Mouse (Mus musculus): ENCODE measurements around the gene Skiv2l. TPM values are rescaled to one million over a fixed set of nuclear protein-coding genes. Genes with fewer than 3 reads are reported as not detected.

Skiv2l gene
- total and polyA plus RNA-seq, 3 experiments, result 22.0 to 50.5 (median 35.2) TPM

- Histone ChIP-seq H3K9ac (ENCODE audit: insufficient read depth, low read depth) (peak within 1 kb of the TSS; percentile 60), H3K4me3 (replicated peaks in 1 of 3; ENCODE audit: low read depth in 2 of 3, low read length in 2 of 3, poor library complexity in 1 of 3) (peak within 1 kb of the TSS; percentile 77 to 91 (median 87)), H3K36me3 (replicated peaks in 1 of 2; ENCODE audit: control insufficient read depth in 1 of 2, insufficient read depth in 1 of 2, low read length in 1 of 2) (peaks cover 43 to 72% of the 10 kb centered on the region in 2 experiments), H3K4me1 (ENCODE audit: control insufficient read depth in 1 of 2, insufficient read depth in 2 of 2) (peaks cover 7 to 28% of the 10 kb centered on the region in 2 experiments; a peak in 3 of 4 replicates), H3K27me3 (replicated peaks) (no peaks in the 10 kb centered on the region), H3K79me2 (replicated peaks; ENCODE audit: control insufficient read depth, extremely low read depth, insufficient read depth, poor library complexity, severe bottlenecking) (peaks cover 3% of the 10 kb centered on the region; the same call in 1 of the 2 replicates), H3K4me2 (ENCODE audit: insufficient read depth, low read depth, poor library complexity, severe bottlenecking) (peak within 1 kb of the TSS; percentile 84), H3K9me3 (replicated peaks; ENCODE audit: low read length) (peaks cover 3% of the 10 kb centered on the region), H3K27ac (ENCODE audit: insufficient read depth, low read depth) (no peak within 1 kb of the TSS)
- in situ Hi-C loops (cut with MboI; ENCODE audit: low pct_ligation_motif_present, low pct_unique_long_range_greater_than_20kb, low sequenced_read_pairs), result no loop called here
- dilution Hi-C loops (cut with MboI; ENCODE audit: extremely low pct_ligation_motif_present, extremely low pct_unique_long_range_greater_than_20kb, low sequenced_read_pairs), result no loop called here
- peak; percentile 96 for DNase-seq (ENCODE audit: extremely low read depth)
- TF ChIP-seq JUN (IDR thresholded peaks at IDR 0.05; ENCODE audit: insufficient read depth, low read depth, low read length) (no peak), ETS1 (conservative IDR thresholded peaks at IDR 0.05; ENCODE audit: low read depth, low read length) (peak; percentile 20; the same call in 1 of the 2 replicates), USF2 (conservative IDR thresholded peaks at IDR 0.05; ENCODE audit: low read depth, low read length) (no peak), HCFC1 (IDR thresholded peaks at IDR 0.05; ENCODE audit: low read depth, low read length) (peak; percentile 95), UBTF (IDR thresholded peaks at IDR 0.05; ENCODE audit: low read depth, low read length) (no peak), JUND (conservative IDR thresholded peaks at IDR 0.05; ENCODE audit: low read depth, low read length) (no peak), CHD2 (IDR thresholded peaks at IDR 0.05; ENCODE audit: low read length) (0 out of 2 replicates have a peak, but pooled peaks have one; percentile 51), POLR2AphosphoS2 (IDR thresholded peaks at IDR 0.05; ENCODE audit: low read depth, low read length) (no peak; the same call in 1 of the 2 replicates), ZKSCAN1 (IDR thresholded peaks at IDR 0.05; ENCODE audit: borderline replicate concordance, low read depth, low read length) (no peak), MYC (IDR thresholded peaks at IDR 0.05; ENCODE audit: low read depth, low read length) (no peak), NRF1 (IDR thresholded peaks at IDR 0.05; ENCODE audit: low read depth, low read length) (peak; percentile 26), SMC3 (IDR thresholded peaks at IDR 0.05; ENCODE audit: low read depth, low read length) (no peak), POLR2A (IDR thresholded peaks at IDR 0.05; ENCODE audit: low read depth, low read length) (peak; percentile 84), CHD1 (IDR thresholded peaks at IDR 0.05; ENCODE audit: low read depth, low read length) (no peak), TCF12 (IDR thresholded peaks at IDR 0.05; ENCODE audit: low read depth, low read length) (no peak), E2F4 (IDR thresholded peaks at IDR 0.05; ENCODE audit: insufficient replicate concordance, low read depth, low read length) (0 out of 2 replicates have a peak, but pooled peaks have one; percentile 64), IRF4 (IDR thresholded peaks at IDR 0.05; ENCODE audit: low read depth, low read length) (peak; percentile 63), ZMIZ1 (IDR thresholded peaks at IDR 0.05; ENCODE audit: low read depth, low read length) (no peak), NELFE (IDR thresholded peaks at IDR 0.05; ENCODE audit: low read depth, low read length) (peak; percentile 63; the same call in 1 of the 2 replicates), ZC3H11A (IDR thresholded peaks at IDR 0.05; ENCODE audit: low read depth, low read length) (no peak), PAX5 (IDR thresholded peaks at IDR 0.05; ENCODE audit: low read length) (no peak), USF1 (IDR thresholded peaks at IDR 0.05; ENCODE audit: low read depth, low read length) (no peak), RAD21 (IDR thresholded peaks at IDR 0.05; ENCODE audit: low read depth, low read length) (no peak), MAZ (IDR thresholded peaks at IDR 0.05; ENCODE audit: low read depth, low read length) (peak; percentile 81; the same call in 1 of the 2 replicates), MEF2A (IDR thresholded peaks at IDR 0.05; ENCODE audit: borderline replicate concordance, low read depth, low read length) (peak; percentile 65), ELF1 (IDR thresholded peaks at IDR 0.05; ENCODE audit: low read depth, low read length) (peak; percentile 99), EP300 (IDR thresholded peaks at IDR 0.05; ENCODE audit: low read length) (no peak), MAX (IDR thresholded peaks at IDR 0.05; ENCODE audit: low read length) (peak; percentile 71; the same call in 1 of the 2 replicates), CTCF (conservative IDR thresholded peaks at IDR 0.05 in 1 of 2, IDR thresholded peaks at IDR 0.05 in 1 of 2; ENCODE audit: low read depth in 2 of 2, low read length in 2 of 2) (no peak), KAT2A (IDR thresholded peaks at IDR 0.05; ENCODE audit: insufficient replicate concordance, low read length) (peak; percentile 88), GABPA (IDR thresholded peaks at IDR 0.05; ENCODE audit: insufficient replicate concordance, low read depth, low read length) (peak; percentile 59; the same call in 1 of the 2 replicates), TBP (conservative IDR thresholded peaks at IDR 0.05; ENCODE audit: low read depth, low read length) (no peak), MAFK (IDR thresholded peaks at IDR 0.05; ENCODE audit: insufficient replicate concordance, low read length) (no peak), RCOR1 (conservative IDR thresholded peaks at IDR 0.05; ENCODE audit: low read depth, low read length) (no peak), ZNF384 (IDR thresholded peaks at IDR 0.05; ENCODE audit: low read depth, low read length) (no peak), MXI1 (IDR thresholded peaks at IDR 0.05; ENCODE audit: low read depth, low read length) (peak; percentile 84), BHLHE40 (IDR thresholded peaks at IDR 0.05; ENCODE audit: low read depth, low read length) (no peak), SIN3A (IDR thresholded peaks at IDR 0.05; ENCODE audit: low read length) (peak; percentile 97)
These were observed 13.2 kb downstream of the Skiv2l start, which contains the start of the genes Stk19 and Dxo for GRCm38 (mm10) chr17:34836856-34837221. Gene Stk19, minus strand, starts transcription at chr17:34836945. Gene Dxo, plus strand, starts transcription at chr17:34837019.
